Mouse (Mus musculus) embryonic facial prominence, embryonic 13.5 days (tissue): ENCODE data around the gene Ankub1. TPM values are rescaled to one million over a fixed set of nuclear protein-coding genes. Genes with fewer than 3 reads are reported as not detected.

Experiments
- ATAC-seq: fragments of 200-750 bp; cut with Nextera tagmentation; 2 replicates; pipeline ENCODE4 v1.8.0; 2017; ENCODE audit warnings: low read depth; ENCODE audit not compliant: insufficient number of reproducible peaks, insufficient read depth, low FRiP score, low TSS enrichment
- H3K27ac ChIP-seq: fragments of 300-500 bp; sonication (generic); 2 replicates; pipeline ENCODE4 v1.5.1; 2015; ENCODE audit warnings: moderate library complexity, mild to moderate bottlenecking, inconsistent platforms
- H3K27me3 ChIP-seq: fragments of 300-500 bp; sonication (generic); 2 replicates; pipeline ENCODE4 v1.6.1; 2015; ENCODE audit warnings: mild to moderate bottlenecking, inconsistent platforms
- H3K36me3 ChIP-seq: fragments of 300-500 bp; sonication (generic); 2 replicates; pipeline ENCODE4 v1.6.1; 2015; ENCODE audit warnings: mild to moderate bottlenecking, inconsistent platforms
- H3K4me1 ChIP-seq: fragments of 300-500 bp; sonication (generic); 2 replicates; pipeline ENCODE4 v1.6.1; 2015; ENCODE audit warnings: inconsistent platforms
- H3K4me2 ChIP-seq: fragments of 300-500 bp; sonication (generic); 2 replicates; pipeline ENCODE4 v1.6.1; 2015; ENCODE audit warnings: moderate library complexity, mild to moderate bottlenecking, inconsistent platforms
- H3K4me3 ChIP-seq: fragments of 300-500 bp; sonication (generic); 2 replicates; pipeline ENCODE4 v1.5.1; 2015; ENCODE audit warnings: mild to moderate bottlenecking, inconsistent platforms
- H3K9ac ChIP-seq: fragments of 300-500 bp; sonication (generic); 2 replicates; pipeline ENCODE4 v1.6.1; 2015; ENCODE audit warnings: mild to moderate bottlenecking, inconsistent platforms
- H3K9me3 ChIP-seq: fragments of 300-500 bp; sonication (generic); 2 replicates; pipeline ENCODE4 v1.6.1; 2016; ENCODE audit warnings: inconsistent platforms
- WGBS: fragments of 180-500 bp; shearing (Covaris S2); methylation state at CpG from one replicate; pipeline ENCODE4 v1.1.7; 2015; ENCODE audit warnings: mixed read lengths; 5-methylcytosine and 5-hydroxymethylcytosine counted together
- polyA plus RNA-seq: library from polyadenylated mRNA; unstranded; fragments of >200 nt; fragmentation: Nextera tagmentation; extraction: Ambion mirVana; gene quantifications from 2 replicates; pipeline ENCODE4 v1.2.1, GENCODE M21; 2015

Gene Ankub1
- polyA plus RNA-seq, 1 experiment from 2014 or later = 0.10 TPM

DNA sequence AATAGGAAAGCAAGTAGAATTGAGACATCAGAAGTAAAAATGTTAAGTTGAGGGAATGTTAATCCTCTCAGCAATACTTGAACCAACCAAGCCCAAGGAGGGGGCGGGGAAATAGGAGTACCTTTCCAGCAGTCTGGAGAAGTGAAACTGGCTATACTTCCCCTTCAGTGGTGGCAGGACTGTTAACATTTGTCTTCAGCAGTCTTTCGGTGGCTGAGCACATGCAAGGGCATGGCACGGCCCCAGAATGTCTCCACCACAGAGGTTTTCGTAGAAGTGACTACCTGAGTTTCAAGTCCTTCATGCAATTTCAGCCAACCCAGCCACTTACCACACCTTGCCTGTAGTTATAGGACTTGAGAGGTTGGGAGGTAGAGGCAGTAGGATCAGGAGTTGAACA is 19.0 kb downstream of the Ankub1 start:
- Histone ChIP-seq H3K27me3 (no peaks in the 10 kb centered on the region), H3K27ac (no peak overlapping the region), H3K4me1 (no peaks in the 10 kb centered on the region), H3K9ac (no peak overlapping the region), H3K9me3 (no peaks in the 10 kb centered on the region; the same call in 1 of the 2 replicates), H3K4me2 (no peak overlapping the region), H3K4me3 (no peak overlapping the region), H3K36me3 (no peaks in the 10 kb centered on the region)
- ATAC-seq = no peak
- 80% methylated on average over 4 of the region's 4 CpGs for WGBS

DNA sequence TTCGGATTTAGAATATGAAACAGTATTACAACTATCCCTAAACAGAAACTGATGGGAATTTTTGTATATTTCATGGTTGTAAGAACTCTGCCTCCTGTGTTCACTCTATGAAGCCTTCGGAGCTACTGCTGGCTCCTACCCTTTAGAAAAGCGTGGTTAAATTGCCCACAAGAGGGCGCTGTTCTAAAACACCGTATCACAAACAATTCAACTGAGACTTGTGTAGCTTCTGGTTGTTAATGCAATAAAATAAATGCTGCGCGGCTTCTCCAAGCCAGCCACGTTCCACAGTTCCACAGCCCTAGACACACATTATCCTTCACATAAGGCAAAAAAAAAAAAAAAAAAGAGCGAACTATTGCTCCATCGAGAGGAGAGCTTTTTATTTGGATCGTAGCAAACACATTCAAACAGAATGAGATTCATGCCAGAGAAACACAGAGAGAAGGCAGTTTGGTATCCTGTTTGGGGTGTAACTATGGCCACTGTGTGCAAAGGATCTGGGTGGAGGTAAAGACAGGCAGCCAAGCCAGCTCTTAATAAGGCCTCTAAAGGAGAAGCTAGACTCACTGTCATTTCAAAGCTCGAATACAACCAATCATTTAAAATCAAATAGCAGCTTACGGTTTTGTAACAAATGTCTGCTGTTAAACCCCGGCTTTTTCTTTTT is 25.4 kb downstream of the Ankub1 start:
- no peak overlapping the region for H3K27ac ChIP-seq
- 31% methylated on average over 14 of the region's 14 CpGs for WGBS
- no peaks in the 10 kb centered on the region for H3K4me1 ChIP-seq
- H3K27me3 ChIP-seq = no peaks in the 10 kb centered on the region
- ATAC-seq = no peak
- peak overlapping the region; percentile 20; the same call in 1 of the 2 replicates for H3K4me3 ChIP-seq
- no peaks in the 10 kb centered on the region for H3K36me3 ChIP-seq
- peak overlapping the region; percentile 48 for H3K4me2 ChIP-seq
- H3K9ac ChIP-seq = no peak overlapping the region
- no peaks in the 10 kb centered on the region for H3K9me3 ChIP-seq

- 86% methylated on average over 5 of the region's 5 CpGs for WGBS
- no peak for ATAC-seq
- Histone ChIP-seq H3K9me3 (no peaks in the 10 kb centered on the region), H3K27ac (no peak overlapping the region), H3K4me1 (no peaks in the 10 kb centered on the region), H3K4me3 (no peak overlapping the region), H3K9ac (no peak overlapping the region), H3K36me3 (no peaks in the 10 kb centered on the region), H3K27me3 (no peaks in the 10 kb centered on the region), H3K4me2 (no peak overlapping the region)
Observed at GRCm38 (mm10) chr3:57665880-57666279, 26.7 kb downstream of the Ankub1 start.

- Histone ChIP-seq H3K36me3 (no peaks in the 10 kb centered on the region), H3K9ac (no peak overlapping the region), H3K9me3 (no peaks in the 10 kb centered on the region), H3K4me3 (no peak overlapping the region), H3K4me2 (no peak overlapping the region), H3K4me1 (no peaks in the 10 kb centered on the region), H3K27ac (no peak overlapping the region), H3K27me3 (no peaks in the 10 kb centered on the region)
- no peak for ATAC-seq
- 81% methylated on average over 10 of the region's 10 CpGs for WGBS
Observed at GRCm38 (mm10) chr3:57664682-57665081, 27.9 kb downstream of the Ankub1 start.

DNA sequence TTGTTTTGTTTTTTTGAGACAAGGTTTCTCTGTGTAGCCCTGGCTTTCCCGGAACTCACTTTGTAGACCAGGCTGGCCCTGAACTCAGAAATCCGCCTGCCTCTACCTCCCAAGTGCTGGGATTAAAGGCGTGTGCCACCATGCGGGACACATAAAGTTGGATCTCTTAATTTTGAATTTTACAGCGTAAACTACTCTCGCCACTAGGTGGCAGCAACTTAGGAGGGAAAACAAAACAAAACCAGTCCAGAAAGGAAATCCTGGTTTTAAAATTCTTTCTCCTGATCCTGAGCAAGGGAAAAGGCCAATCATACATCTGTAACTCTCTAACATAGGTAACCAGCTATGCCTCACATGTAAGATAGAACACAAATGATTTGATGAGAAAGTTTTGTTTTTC is 28.9 kb downstream of the Ankub1 start:
- Histone ChIP-seq H3K27me3 (no peaks in the 10 kb centered on the region), H3K9me3 (no peaks in the 10 kb centered on the region), H3K4me1 (no peaks in the 10 kb centered on the region), H3K36me3 (no peaks in the 10 kb centered on the region), H3K27ac (no peak overlapping the region), H3K4me3 (no peak overlapping the region), H3K9ac (no peak overlapping the region), H3K4me2 (no peak overlapping the region)
- no peak for ATAC-seq
- WGBS = 20% methylated on average over 6 of the region's 6 CpGs

DNA sequence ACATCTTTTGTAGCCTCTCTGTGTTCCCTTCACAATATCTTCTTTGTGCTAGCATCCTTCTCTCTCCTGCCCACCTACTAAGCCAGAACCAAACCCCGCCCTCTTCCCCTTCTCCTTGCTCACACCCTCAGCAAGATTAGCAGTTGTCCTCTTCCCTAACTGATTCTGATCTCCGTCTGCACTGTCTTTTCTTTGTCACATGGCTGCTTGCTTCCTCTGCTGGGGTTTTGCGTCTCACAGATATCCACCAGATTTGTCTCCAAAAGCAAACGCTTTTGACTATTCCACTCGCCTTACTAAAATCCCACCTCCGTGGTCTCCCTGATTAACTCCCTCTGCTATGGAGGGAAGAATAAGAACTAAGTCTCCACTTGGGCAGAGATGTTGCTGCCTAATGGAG is 34.0 kb downstream of the Ankub1 start:
- 58% methylated on average over 6 of the region's 6 CpGs for WGBS
- no peak for ATAC-seq
- Histone ChIP-seq H3K9me3 (no peaks in the 10 kb centered on the region), H3K4me2 (no peak overlapping the region), H3K27ac (no peak overlapping the region), H3K4me1 (no peaks in the 10 kb centered on the region), H3K36me3 (no peaks in the 10 kb centered on the region), H3K27me3 (no peaks in the 10 kb centered on the region), H3K9ac (no peak overlapping the region), H3K4me3 (no peak overlapping the region)

GRCm38 (mm10) chr3:57653646-57654045 is 39.0 kb downstream of the Ankub1 start:
- no peak overlapping the region for H3K4me3 ChIP-seq
- H3K9ac ChIP-seq = no peak overlapping the region
- peaks cover 5% of the 10 kb centered on the region; the same call in 1 of the 2 replicates for H3K4me1 ChIP-seq
- H3K9me3 ChIP-seq = no peaks in the 10 kb centered on the region
- H3K27me3 ChIP-seq = no peaks in the 10 kb centered on the region
- 79% methylated on average over 3 of the region's 3 CpGs for WGBS
- 0 out of 2 replicates have a peak, but pooled peaks cover 8% of the 10 kb centered on the region for H3K36me3 ChIP-seq
- H3K4me2 ChIP-seq = no peak overlapping the region
- H3K27ac ChIP-seq = no peak overlapping the region
- no peak for ATAC-seq

- Histone ChIP-seq H3K9me3 (no peaks in the 10 kb centered on the region), H3K9ac (no peak overlapping the region), H3K4me1 (peaks cover 5% of the 10 kb centered on the region; the same call in 1 of the 2 replicates), H3K27me3 (no peaks in the 10 kb centered on the region), H3K4me2 (no peak overlapping the region), H3K36me3 (0 out of 2 replicates have a peak, but pooled peaks cover 10% of the 10 kb centered on the region), H3K4me3 (no peak overlapping the region), H3K27ac (no peak overlapping the region)
- 82% methylated on average over 3 of the region's 3 CpGs for WGBS
- no peak for ATAC-seq
Observed at GRCm38 (mm10) chr3:57652485-57652884, 40.1 kb downstream of the Ankub1 start.

DNA sequence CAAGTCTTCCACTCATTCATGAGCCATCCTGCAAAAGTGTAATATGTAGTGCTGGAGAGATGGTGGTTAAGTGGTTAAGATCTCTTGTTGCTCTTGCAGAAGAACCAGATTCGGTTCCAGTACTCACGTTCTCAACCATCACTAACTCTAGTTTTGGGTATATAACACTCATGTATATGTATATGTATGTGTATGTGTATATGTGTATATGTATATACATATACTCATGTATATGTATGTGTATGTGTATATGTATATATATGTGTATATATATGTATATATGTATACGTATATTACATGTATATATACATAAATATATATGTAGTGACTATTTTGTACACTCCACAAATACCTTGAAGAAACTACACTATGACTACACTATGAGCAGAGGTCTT is 40.7 kb downstream of the Ankub1 start:
- Histone ChIP-seq H3K4me3 (peak overlapping the region; percentile 80), H3K9me3 (no peaks in the 10 kb centered on the region), H3K36me3 (0 out of 2 replicates have a peak, but pooled peaks cover 10% of the 10 kb centered on the region), H3K4me2 (peak overlapping the region; percentile 69), H3K9ac (peak overlapping the region; percentile 88), H3K27me3 (no peaks in the 10 kb centered on the region), H3K4me1 (peaks cover 5% of the 10 kb centered on the region; the same call in 1 of the 2 replicates), H3K27ac (peak overlapping the region; percentile 81; the same call in 1 of the 2 replicates)
- no peak; the same call in 1 of the 2 replicates for ATAC-seq
- WGBS = 75% methylated on average over 3 of the region's 3 CpGs

GRCm38 (mm10) chr3:57651231-57651864 is 41.3 kb downstream of the Ankub1 start, which contains the start of gene Commd2:
Commd2 (minus strand) TSS chr3:57651715.
- H3K27me3 ChIP-seq = no peaks in the 10 kb centered on the region
- peaks cover 5% of the 10 kb centered on the region; the same call in 1 of the 2 replicates for H3K4me1 ChIP-seq
- H3K36me3 ChIP-seq = peaks cover 14% of the 10 kb centered on the region
- under 1% methylated on average over 42 of the region's 42 CpGs for WGBS
- H3K9me3 ChIP-seq = no peaks in the 10 kb centered on the region
- H3K4me3 ChIP-seq = peak within 1 kb of the TSS; percentile 80
- peak; percentile 82 for ATAC-seq
- H3K4me2 ChIP-seq = peak within 1 kb of the TSS; percentile 69
- peak within 1 kb of the TSS; percentile 81 for H3K27ac ChIP-seq
- peak within 1 kb of the TSS; percentile 88 for H3K9ac ChIP-seq

- Histone ChIP-seq H3K4me1 (no peaks in the 10 kb centered on the region), H3K4me2 (no peak overlapping the region), H3K36me3 (peaks cover 25% of the 10 kb centered on the region), H3K4me3 (no peak overlapping the region), H3K27me3 (no peaks in the 10 kb centered on the region), H3K9me3 (no peaks in the 10 kb centered on the region), H3K9ac (no peak overlapping the region), H3K27ac (no peak overlapping the region)
- 92% methylated on average over 6 of the region's 6 CpGs for WGBS
- no peak for ATAC-seq
Observed at GRCm38 (mm10) chr3:57643191-57643590, 49.4 kb downstream of the Ankub1 start.

DNA sequence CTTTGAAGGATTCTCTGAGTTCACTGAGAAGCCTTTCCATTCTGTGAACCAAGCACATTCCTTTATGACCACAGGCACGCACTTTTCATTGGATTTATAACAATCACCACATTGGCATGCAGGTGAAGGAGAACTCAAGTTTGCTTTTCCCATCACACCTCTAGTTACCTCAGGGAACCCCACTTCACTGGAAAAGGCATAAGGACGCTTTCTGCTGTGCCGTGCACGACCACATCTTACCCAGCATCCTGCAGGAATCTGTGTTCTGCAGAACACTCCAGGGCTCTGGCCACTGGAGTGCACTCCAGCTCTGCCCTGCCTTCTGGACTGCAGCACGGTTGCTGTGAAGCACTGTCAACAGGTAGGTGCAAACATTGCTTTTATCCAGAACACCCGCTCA is 55.0 kb downstream of the Ankub1 start:
- H3K4me2 ChIP-seq = no peak overlapping the region
- no peaks in the 10 kb centered on the region for H3K27me3 ChIP-seq
- no peaks in the 10 kb centered on the region for H3K4me1 ChIP-seq
- no peaks in the 10 kb centered on the region for H3K36me3 ChIP-seq
- H3K27ac ChIP-seq = no peak overlapping the region
- H3K9ac ChIP-seq = no peak overlapping the region
- WGBS = 73% methylated on average over 6 of the region's 6 CpGs
- no peaks in the 10 kb centered on the region for H3K9me3 ChIP-seq
- H3K4me3 ChIP-seq = no peak overlapping the region
- ATAC-seq = no peak
